Mouse (Mus musculus) lung, postnatal 25 days (tissue): ENCODE results near the gene D830030K20Rik.
"Not testable (repeated sequence)": the region's sequence is repeated elsewhere in the genome, so short reads cannot be mapped to it uniquely, and the experiment has no call there.

ENCODE experiments used
- DNase-seq: peaks from one replicate; pipeline ENCODE4 v3.0.0; 2022; ENCODE audit warnings: low spot score

The D830030K20Rik gene

GRCm38 (mm10) chr14:3208272-3209152, at the start of gene D830030K20Rik:
D830030K20Rik (plus strand) TSS chr14:3208488.
- DNase-seq, result not testable (repeated sequence)

- DNase-seq, result not testable (repeated sequence)
These were observed 20.3 kb upstream of the D830030K20Rik start, which contains the start of gene Gm5795 for GRCm38 (mm10) chr14:3187955-3188354. Gm5795 (plus strand) TSS chr14:3188255.

GRCm38 (mm10) chr14:3209367-3209766, 1.1 kb downstream of the D830030K20Rik start:
- not testable (repeated sequence) for DNase-seq

GRCm38 (mm10) chr14:3262531-3262930, 54.2 kb downstream of the D830030K20Rik start:
- DNase-seq, result not testable (repeated sequence)
